Mouse (Mus musculus): Measurements from ENCODE around the gene Ldlrad3.

The Ldlrad3 gene

GRCm38 (mm10) chr2:102116521-102117401, 69.4 kb downstream of the Ldlrad3 start:
- no peak for DNase-seq (ENCODE audit: low spot score)

DNA sequence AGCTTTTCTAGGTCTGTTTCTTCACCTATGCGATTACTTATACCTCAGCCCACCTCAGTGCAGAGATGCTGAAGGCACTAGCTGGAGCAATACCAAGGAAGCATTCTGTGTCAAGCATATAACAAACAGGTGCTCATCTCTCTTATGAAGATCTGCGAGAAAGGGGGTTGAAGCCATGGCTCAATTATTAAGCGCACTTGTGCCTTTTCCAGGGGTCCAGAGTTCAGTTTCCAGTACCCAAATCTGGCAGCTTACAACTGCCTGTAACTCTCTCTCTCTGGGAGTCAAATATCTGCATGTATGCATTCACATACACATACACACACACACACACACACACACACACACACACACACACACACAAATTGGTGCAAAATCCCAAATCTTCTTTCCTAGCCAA, 72.4 kb downstream of the Ldlrad3 start:
- DNase-seq (ENCODE audit: low spot score) = no peak

DNA sequence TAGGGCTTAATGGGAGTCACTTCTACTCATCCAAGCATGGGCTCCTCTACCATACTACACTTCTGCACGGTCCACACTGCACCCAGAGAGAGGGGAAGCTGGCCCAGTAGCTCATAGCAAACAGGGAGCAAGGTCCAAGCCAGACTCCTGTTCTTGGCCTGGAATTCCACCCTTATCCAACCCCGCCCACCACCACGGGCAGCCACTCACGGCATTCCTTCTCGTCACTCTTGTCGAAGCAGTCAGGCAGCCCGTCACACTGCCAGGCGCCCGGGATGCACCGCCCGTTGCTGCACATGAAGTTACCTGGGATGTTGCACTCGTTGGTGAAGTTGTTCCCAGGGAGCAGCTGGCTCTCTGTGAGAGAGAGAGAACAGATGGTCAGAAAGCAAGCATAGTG, 72.9 kb downstream of the Ldlrad3 start:
- DNase-seq (ENCODE audit: low spot score) = no peak

- DNase-seq (ENCODE audit: low spot score) = no peak
Measured at GRCm38 (mm10) chr2:102111906-102112499, 74.2 kb downstream of the Ldlrad3 start.

- no peak for DNase-seq (ENCODE audit: low spot score)
Measured at GRCm38 (mm10) chr2:102110306-102110705, 75.9 kb downstream of the Ldlrad3 start.

DNA sequence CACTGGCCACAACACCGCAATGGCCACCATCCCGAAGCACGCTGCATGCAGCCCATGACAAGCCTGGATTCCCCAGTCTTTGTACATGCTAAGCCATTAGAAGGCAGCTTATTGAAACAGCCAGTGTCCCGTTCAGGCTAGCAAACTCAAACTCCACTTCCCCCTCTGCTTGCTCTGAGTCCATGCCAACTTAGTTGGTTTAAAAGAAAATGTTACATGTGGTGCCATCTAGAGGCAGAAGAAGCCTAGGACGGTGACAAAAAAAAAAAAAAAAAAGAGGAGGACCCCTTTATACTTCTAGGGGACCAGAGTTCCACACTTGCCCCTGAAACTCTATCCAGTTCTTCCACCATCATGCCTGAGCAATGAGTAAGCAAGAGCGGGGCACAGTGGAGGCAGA, 78.9 kb downstream of the Ldlrad3 start:
- no peak for DNase-seq (ENCODE audit: low spot score)

DNA sequence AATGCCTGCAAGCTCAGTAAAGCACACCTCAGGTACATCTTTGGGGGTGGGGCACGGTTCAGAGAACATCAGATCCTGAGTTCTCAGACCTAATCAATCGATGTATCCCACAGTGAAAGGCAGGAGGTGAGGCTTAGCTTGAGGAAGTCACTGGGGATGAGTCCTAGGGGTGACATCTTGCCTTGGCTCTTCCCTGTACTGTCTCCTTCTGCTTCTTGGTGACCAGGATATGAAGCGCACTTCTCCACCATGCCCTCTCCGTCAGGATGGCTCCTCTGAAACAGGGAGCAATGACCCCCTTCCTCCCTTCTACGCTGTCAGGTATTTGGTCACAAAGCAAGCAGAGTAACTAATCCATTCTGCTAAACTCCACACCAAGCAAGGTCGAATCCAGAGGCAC, 79.5 kb downstream of the Ldlrad3 start:
- no peak for DNase-seq (ENCODE audit: low spot score)

- no peak for DNase-seq (ENCODE audit: low spot score)
Measured at GRCm38 (mm10) chr2:102105454-102105853, 80.7 kb downstream of the Ldlrad3 start.

- DNase-seq (ENCODE audit: low spot score) = peak; percentile 53
Measured at GRCm38 (mm10) chr2:102103955-102104354, 82.2 kb downstream of the Ldlrad3 start.

GRCm38 (mm10) chr2:102100490-102100889, 85.7 kb downstream of the Ldlrad3 start:
- no peak for DNase-seq (ENCODE audit: low spot score)

- no peak for DNase-seq (ENCODE audit: low spot score)
Measured at GRCm38 (mm10) chr2:102099702-102100450, 86.3 kb downstream of the Ldlrad3 start.

DNA sequence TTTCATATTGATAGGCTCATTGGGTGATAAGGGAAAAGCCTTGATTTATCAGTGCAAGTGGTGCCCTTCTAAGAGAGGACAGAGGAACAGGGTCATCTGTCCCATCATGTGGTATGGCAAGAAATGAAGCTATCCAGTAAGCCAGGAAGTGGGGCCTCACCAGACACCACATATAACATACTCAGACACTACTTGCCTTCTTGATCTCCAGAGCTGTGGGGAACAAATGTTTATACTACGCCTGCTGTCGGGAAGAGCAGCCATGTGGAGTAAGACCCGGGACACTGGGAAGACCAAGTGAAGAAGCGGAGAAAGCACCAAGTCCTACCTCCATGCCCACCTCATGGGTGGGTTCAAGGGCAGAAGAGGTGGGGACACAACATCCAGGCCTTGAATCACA, 86.9 kb downstream of the Ldlrad3 start:
- no peak for DNase-seq (ENCODE audit: low spot score)

- DNase-seq (ENCODE audit: low spot score) = no peak
Measured at GRCm38 (mm10) chr2:102094773-102095172, 91.4 kb downstream of the Ldlrad3 start.

GRCm38 (mm10) chr2:102094281-102094680, 91.9 kb downstream of the Ldlrad3 start:
- DNase-seq (ENCODE audit: low spot score) = no peak

DNA sequence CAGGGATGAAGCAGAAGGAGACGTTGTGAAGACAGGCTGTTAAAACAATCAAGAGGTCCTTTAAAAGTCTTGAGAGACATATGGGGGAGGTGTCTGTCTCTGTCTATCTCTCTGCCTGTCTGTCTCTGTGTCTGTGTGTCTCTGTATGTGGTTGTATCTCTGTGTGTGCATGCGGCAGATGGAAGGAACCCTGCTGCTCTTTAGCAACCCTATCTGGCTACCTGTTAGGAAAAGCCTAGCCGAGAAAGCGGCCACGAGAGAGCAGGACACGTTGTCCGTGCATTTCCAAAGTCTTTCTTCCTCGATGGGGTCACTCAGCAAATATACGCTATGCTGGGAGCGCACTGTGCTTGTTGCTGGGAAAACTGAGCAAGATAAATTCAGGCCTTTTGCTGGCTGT, 93.6 kb downstream of the Ldlrad3 start:
- no peak for DNase-seq (ENCODE audit: low spot score)

DNA sequence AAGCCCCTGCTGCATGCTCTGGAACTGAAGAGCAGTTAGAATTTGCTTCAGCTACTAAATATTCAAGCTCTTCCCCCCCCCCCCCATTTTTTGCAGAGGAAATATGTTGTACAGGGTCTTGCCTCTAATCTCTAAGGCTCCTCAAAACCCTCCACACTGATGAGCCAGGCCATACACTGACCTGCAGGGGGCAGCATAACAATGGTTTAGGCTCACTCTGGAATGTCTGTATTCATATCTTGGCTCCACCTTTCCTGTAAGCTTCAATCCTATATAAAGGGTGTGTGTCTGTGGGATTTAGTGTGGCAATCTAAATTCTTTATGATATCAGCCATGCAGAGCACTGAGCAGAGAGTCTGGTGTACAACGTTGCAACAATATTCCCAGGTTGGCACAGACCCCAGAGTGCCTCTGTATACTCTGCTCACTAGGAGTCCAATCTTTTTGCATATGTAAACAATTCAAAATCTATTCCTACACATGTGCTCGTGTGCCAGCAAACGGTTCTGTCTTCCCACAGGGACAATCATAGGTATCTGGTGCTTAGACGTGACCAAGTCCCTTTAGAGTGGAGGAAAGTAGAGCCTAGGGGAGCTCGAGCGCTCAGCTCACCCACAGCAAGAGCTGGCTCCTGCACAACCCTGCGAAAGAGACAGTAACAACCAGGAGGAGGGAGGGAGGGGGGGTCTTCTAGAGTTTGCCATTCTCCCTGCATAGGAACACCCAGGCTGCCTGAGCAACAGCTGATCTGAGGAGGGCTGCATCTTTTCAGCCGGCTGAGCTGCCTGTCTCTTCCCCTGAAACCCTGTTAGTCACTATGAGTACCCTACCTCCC, 94.5 kb downstream of the Ldlrad3 start:
- peak; percentile 79 for DNase-seq (ENCODE audit: low spot score)

- DNase-seq (ENCODE audit: low spot score) = no peak
Measured at GRCm38 (mm10) chr2:102087787-102088186, 98.4 kb downstream of the Ldlrad3 start.

DNA sequence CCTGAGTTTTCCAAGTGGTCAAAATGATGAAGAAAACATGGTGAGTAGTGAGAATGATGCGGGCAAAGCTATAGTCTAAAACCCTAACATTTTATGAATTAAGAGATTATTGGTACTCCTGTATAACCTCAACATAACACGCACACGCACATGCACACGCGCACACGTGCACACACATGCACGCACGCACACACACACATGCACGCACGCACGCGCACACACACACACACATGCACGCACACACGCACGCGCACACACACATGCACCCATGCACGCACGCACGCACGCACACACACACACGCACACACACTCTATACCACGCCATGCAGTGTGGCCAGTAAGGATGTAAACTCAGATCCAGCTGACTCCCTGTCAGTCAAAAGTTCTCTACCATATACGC, 99.6 kb downstream of the Ldlrad3 start:
- DNase-seq (ENCODE audit: low spot score) = no peak

DNA sequence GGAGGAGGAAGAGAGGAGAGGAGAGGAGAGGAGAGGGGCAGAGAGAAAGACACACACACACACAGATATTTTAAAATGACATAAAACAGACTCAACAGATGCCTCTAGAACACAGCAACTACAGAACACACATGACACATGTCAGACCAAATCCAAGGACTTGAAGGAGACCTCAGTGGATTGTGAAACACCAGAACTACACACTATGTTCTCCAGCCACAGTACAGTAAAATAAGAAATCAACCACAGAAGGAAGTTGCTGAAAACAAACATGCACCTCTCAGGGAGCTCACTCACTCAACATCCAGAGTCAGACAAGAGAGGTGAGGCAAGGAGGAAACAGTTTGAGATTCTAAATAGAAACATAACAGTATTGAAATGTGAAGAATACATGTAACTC, 103.4 kb downstream of the Ldlrad3 start:
- no peak for DNase-seq (ENCODE audit: low spot score)

DNA sequence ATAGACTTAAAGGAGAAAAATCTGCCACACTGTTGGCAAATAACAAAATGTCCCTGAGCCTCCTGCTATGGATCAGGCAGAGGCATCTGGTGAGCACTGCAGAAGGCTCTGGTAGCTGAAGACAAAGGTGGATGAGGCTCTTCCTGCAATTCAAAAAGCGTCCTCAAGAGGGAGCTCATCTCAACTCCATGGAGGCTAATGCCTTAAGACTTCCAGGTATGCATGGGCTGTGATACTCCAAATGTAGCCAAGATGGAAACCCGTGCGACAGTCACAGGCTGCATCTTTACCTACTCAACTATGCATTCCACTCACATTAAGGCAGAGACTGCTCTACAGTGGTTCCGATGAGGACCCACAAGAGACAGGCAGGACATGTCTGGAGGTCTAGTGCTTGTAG, 108.6 kb downstream of the Ldlrad3 start:
- DNase-seq (ENCODE audit: low spot score) = peak; percentile 76

DNA sequence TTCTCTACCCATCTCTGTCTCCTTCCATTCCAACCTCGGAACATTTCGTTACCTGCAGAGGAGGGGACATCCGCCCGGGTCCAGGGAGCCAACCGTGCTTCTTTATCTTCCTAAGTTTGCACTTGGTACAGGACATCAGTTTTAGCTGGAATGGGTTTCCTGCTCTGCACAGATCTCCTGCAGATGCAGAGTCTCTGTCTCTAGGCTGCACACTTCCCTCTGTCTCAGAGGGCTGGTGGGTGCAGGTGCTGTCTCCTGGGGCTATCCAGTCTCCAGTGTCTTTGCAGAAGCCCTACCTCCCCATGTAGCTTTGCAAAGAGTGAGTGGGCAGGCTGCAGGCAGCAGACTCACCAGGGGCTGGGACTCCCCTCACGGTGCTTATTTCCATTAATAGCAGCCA, 109.9 kb downstream of the Ldlrad3 start:
- DNase-seq (ENCODE audit: low spot score) = no peak

Data from testis, postnatal 10 days (tissue).